ENCODE assay signal across 18 mouse cellular contexts in the genomic region with DNA sequence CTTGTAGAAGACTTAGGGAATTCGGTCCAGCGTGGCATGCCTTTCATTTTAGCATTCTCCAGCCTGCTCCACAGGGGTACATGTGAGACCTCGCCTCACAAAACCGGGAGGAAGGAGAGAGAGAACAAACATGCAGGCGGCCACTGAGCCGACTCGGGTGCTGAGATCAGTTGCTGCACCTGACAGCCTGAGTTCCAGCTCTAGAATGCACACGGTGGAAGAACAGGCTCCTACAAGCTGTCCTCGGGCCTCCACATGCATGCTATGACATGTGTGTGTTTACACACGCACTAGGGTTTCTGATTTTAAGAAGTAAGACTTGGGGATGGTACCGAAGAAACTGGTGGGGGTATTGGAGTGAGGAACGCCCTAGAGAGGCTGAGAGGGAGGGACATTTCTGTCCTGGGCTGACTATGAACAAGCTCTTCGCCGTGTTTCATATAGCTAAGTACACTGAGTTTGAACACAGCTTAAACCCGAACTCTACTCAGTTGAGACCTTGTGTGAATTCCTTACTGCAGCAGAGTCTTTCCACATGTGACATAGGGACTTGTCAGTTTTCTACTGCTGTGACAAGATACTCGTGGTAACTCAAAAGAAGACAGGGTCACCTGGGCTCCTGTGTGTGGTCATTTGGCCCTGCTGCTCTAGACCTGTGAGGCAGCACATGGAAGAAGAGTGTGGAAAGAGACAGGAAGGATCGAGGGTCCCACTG. TPM values are rescaled to one million over a fixed set of nuclear protein-coding genes. Genes with fewer than 3 reads are reported as not detected.
"Had no signal": no experiment of that assay in that cellular context is flagged by ENCODE, and none has a peak within 500 bp of the region (broad histone marks: within the 10 kb centered on the region; RNA-seq: fewer than 3 reads in every experiment).

No protein-coding gene starts in this region.

- H3K4me1 ChIP-seq: limb, embryonic 13.5 days; liver, embryonic 15.5 days had no signal

- DNase-seq: kidney, adult 11 months; kidney, adult 9 months; kidney, postnatal 10 days; kidney, postnatal 4 days; lung, adult 2 months; lung, postnatal 36 days; retina, postnatal 1 day; right cerebral cortex, postnatal 14 days; thymus, postnatal 4 days had no signal

- ATAC-seq: lung, postnatal 0 days; midbrain, embryonic 15.5 days had no signal

- H3K27ac ChIP-seq: limb, embryonic 13.5 days; liver, embryonic 15.5 days; midbrain, embryonic 15.5 days; neural tube, embryonic 13.5 days had no signal

- H3K4me2 ChIP-seq: limb, embryonic 13.5 days; liver, embryonic 11.5 days; liver, embryonic 15.5 days; midbrain, embryonic 15.5 days; neural tube, embryonic 13.5 days had no signal

- H3K4me3 ChIP-seq: limb, embryonic 13.5 days; liver, embryonic 15.5 days; midbrain, embryonic 15.5 days; neural tube, embryonic 13.5 days had no signal

- H3K9me3 ChIP-seq: limb, embryonic 13.5 days; liver, embryonic 15.5 days; midbrain, embryonic 15.5 days; neural tube, embryonic 13.5 days had no signal

- H3K36me3 ChIP-seq: midbrain, embryonic 15.5 days had no signal

- H3K27me3 ChIP-seq: limb, embryonic 13.5 days; liver, embryonic 15.5 days; midbrain, embryonic 15.5 days; neural tube, embryonic 13.5 days had no signal

- H3K9ac ChIP-seq: limb, embryonic 13.5 days; liver, embryonic 15.5 days; midbrain, embryonic 15.5 days; neural tube, embryonic 13.5 days had no signal

RNA-seq across cellular contexts. Expression of gene Gm44596, which starts 1.2 kb away (rescaled TPM):
- polyA plus RNA-seq: intestine, embryonic 14.5 days; limb, embryonic 13.5 days; liver, embryonic 11.5 days; liver, embryonic 15.5 days; lung, adult 2 months; lung, postnatal 0 days; midbrain, embryonic 15.5 days; neural tube, embryonic 13.5 days; spleen, adult 2 months; thymus, postnatal 0 days had no signal

RNA-seq across cellular contexts. Expression of gene Tex52, which starts 1.3 kb away (rescaled TPM):
- polyA plus RNA-seq: intestine, embryonic 14.5 days; liver, embryonic 11.5 days had no signal
